Mouse (Mus musculus): ENCODE measurements at regions not wholly inside any gene's neighbourhood (a gene's known extent, or its start where the extent isn't known, plus 50 kb on each side); places are given as distances from the start of the nearest gene placed in this dataset.

DNA sequence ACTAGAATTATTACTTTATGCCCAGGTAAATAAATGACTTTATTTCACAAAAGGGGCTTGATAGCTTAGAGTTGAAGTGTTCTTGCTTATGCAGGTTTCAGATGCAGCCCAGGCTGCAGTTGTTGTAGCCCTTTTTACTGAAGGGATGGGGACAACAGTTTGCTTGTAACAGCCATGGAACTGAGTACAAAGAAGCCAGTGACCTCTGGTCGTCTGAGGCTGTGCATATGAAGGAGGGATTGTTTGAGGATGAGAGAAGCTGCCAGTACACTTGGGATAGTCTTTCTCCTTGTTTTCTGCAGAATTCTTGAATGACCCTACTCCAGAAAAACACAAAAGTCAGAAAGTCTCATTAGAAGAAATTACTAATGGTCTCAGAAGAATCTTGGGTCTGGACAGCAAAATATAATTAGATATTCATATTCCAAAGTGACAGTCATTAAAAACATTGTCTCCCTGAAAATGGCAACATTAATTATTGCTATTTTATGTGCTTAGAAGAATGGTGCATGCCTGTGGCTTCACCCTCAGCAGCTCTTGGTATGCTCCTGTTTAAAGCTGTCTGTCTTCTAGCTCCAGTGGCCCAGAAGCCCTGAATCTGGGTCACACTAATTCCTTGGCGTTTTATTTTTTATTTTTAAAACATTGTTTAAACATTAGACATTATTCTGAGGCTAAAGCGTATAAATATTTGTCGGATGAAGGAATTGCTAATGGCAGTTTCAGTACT is 61.9 kb upstream of the Arhgap32 start:
- no peak for DNase-seq (ENCODE audit: low spot score)

DNA sequence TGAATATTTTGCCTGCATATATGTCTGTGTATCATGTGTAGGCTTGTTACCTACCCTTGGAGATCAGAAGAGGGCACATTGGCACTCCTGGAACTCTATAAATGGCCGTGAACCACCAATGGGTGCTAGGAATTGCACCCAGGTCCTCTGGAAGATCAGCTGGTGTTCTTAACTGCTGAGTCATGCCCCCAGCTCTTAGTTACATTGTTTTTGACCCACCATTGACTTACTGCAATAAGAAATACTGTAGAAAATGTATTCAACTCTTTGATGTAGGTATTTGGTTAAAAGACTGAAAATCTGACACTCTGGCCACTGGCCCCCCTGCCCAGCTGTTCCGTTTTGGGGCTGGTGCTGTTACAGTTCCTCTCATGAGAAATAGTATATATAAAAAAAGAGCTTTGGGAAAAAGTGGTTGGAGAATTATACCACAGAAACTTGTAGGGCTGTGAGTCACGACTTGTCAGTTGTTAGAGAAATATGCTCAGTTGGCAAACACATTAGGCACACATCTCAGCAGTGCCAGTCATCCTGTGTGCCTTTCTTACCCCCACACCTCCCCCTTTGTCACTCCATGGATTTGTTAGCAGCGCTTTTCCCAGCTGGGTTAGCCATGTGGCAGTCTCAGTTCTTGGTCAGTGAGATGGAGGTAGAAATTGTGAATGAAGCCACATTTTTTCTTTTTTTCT is 58.4 kb upstream of the Arhgap32 start:
- DNase-seq (ENCODE audit: low spot score): no peak

DNA sequence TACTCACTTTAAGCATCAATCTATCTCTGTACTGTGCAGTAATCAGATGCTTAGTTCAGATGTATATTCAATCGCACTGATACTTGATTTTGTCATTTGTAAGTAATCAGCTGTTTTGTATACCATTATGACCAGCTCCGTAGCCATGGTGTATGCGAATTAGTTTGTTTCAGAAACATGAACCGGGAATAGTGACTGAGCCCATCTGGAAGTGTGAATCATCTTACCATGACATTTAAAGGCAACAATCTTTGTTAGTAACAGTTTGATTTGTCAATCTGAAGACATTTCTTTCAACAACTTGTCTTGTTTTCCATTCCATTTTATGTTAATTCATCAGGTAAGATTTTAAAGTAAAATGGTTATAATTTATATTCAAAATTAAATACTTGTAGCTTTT is 53.2 kb upstream of the Arhgap32 start:
- DNase-seq (ENCODE audit: low spot score): no peak

DNA sequence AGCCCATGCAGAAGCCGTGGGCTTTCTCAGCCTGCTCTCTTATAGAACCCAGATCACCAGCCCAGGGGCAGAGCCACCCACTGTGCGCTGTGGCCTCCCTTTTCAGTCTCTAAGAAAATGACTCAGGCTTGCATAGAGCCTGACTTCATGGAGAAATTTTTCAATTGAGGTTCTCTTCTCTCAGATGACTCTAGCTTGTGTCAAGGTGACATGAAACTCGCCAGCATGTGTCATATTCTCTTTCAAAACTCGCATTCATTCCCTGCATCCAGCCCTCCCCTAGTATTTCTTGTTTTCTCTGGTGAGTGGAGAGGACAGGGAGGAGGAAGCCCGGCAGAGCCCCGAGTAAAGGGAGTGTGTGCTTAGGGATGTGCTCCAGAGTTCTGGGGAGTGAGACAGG is 52.4 kb upstream of the Arhgap32 start:
- DNase-seq (ENCODE audit: low spot score): no peak

DNA sequence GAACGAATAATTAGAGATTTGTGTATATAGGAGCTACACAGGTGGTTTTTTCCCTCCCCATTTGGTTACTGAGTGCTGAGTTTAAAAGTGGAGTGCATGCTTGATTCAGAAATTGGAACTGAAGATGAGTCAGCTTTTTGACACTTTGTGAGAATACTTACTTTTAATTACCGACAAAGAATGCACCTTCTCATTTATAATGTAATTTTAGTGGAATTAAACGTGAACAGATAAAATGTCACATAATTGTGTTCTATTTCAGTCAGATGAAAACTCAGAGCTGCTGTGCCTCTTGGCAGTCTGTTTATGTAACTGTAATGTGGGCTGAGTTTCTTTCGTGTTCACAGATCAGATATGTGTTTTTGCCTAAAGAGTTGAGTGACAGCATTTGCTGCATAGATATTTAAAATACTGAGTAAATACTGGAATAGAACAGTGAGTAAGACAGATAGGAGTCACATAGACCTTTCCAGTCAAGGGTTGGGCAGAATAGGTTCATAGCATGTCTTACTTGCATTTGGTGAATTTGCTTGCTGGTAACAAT is 51.9 kb upstream of the Arhgap32 start:
- DNase-seq (ENCODE audit: low spot score): no peak

Measured in urinary bladder, postnatal 10 days (tissue).